Mouse (Mus musculus) forebrain, postnatal 0 days (tissue): ENCODE measurements at regions not wholly inside any gene's neighbourhood (a gene's known extent, or its start where the extent isn't known, plus 50 kb on each side); places are given as distances from the start of the nearest gene placed in this dataset.

Source experiments
- ATAC-seq: fragments of 200-750 bp; cut with Nextera tagmentation; 2 replicates; pipeline ENCODE4 v1.8.0; 2017; ENCODE audit warnings: mild to moderate bottlenecking, moderate library complexity
- DNase-seq: peaks from one replicate; pipeline ENCODE4 v3.0.0-alpha.2; 2015
- H3K27ac ChIP-seq: fragments of 300-500 bp; sonication (generic); 2 replicates; pipeline ENCODE4 v1.5.1; 2014; ENCODE audit warnings: low read depth, mild to moderate bottlenecking, antibody characterized with exemption, low read length, moderate library complexity, mixed read lengths
- H3K27me3 ChIP-seq: fragments of 300-500 bp; sonication (generic); 2 replicates; pipeline ENCODE4 v1.6.1; 2014; ENCODE audit warnings: mild to moderate bottlenecking, low read length, mixed read lengths; ENCODE audit not compliant: insufficient read depth
- H3K36me3 ChIP-seq: fragments of 300-500 bp; sonication (generic); 2 replicates; pipeline ENCODE4 v1.6.1; 2014; ENCODE audit warnings: mild to moderate bottlenecking, moderate library complexity; ENCODE audit not compliant: insufficient read depth
- H3K4me1 ChIP-seq: fragments of 300-500 bp; sonication (generic); 2 replicates; pipeline ENCODE4 v1.6.1; 2014; ENCODE audit warnings: antibody characterized with exemption; ENCODE audit not compliant: insufficient read depth
- H3K4me2 ChIP-seq: fragments of 300-500 bp; sonication (generic); 2 replicates; pipeline ENCODE4 v1.6.1; 2014; ENCODE audit warnings: low read depth, mild to moderate bottlenecking, moderate library complexity
- H3K4me3 ChIP-seq: fragments of 300-500 bp; sonication (generic); 2 replicates; pipeline ENCODE4 v1.5.1; 2014; ENCODE audit warnings: low read depth, low read length, mixed read lengths
- H3K9ac ChIP-seq: fragments of 300-500 bp; sonication (generic); 2 replicates; pipeline ENCODE4 v1.6.1; 2014; ENCODE audit warnings: mild to moderate bottlenecking
- H3K9me3 ChIP-seq: fragments of 300-500 bp; sonication (generic); 2 replicates; pipeline ENCODE4 v1.6.1; 2016; ENCODE audit warnings: low read length
- CTCF ChIP-seq: sonication (generic); IDR thresholded peaks from 2 replicates; pipeline ENCODE4 v1.5.1; 2016; ENCODE audit warnings: antibody characterized with exemption, control low read depth, low read depth
- WGBS: fragments of 180-500 bp; shearing (Covaris S2); extraction: QIAGEN DNeasy Blood & Tissue Kit; methylation state at CpG from one replicate; pipeline ENCODE4 v1.1.7; 2014; 5-methylcytosine and 5-hydroxymethylcytosine counted together

GRCm38 (mm10) chr9:101438564-101439180 is 187.1 kb upstream of the Ppp2r3a start:
- Histone ChIP-seq H3K4me3 (no peak overlapping the region), H3K27me3 (no peaks in the 10 kb centered on the region), H3K27ac (no peak overlapping the region), H3K4me2 (no peak overlapping the region), H3K4me1 (no peaks in the 10 kb centered on the region), H3K9me3 (no peaks in the 10 kb centered on the region), H3K9ac (no peak overlapping the region), H3K36me3 (no peaks in the 10 kb centered on the region)
- 90% methylated on average over 12 of the region's 12 CpGs for WGBS
- TF ChIP-seq CTCF: no peak
- DNase-seq (no peak), ATAC-seq (no peak)

DNA sequence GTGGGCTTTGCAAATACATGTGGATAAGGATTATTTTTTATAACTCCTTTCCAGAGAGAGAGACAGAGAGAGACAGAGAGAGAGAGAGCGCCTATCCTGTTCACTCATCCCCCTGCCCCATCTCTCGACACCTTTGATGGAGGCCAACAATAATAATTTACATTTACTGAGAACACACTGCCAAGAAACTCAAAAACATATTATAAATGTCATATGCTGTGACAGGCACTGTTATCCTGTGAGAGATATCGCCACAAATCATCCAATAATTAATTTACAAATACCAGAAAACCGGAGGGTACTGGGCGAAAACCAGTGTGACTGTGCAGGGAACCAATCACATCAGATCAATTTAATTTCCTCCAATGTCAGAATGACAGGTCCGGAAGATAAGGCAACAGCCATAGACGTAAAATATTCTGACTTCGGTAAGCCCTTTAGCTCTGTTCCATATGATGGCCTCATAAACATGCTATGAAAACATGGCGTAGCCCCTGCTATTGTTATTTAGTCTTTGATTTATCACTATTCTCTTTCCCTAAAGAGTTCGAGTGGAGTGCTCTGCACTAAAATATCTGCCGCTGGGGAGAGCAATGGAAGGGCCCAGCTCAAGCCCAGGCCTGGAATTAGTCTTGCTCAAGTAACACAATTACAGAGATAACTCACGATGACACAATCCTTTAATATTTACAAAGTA is 173.5 kb upstream of the Ppp2r3a start:
- Histone ChIP-seq H3K36me3 (no peaks in the 10 kb centered on the region), H3K27me3 (no peaks in the 10 kb centered on the region), H3K27ac (no peak overlapping the region), H3K4me3 (no peak overlapping the region), H3K9ac (no peak overlapping the region), H3K4me1 (no peaks in the 10 kb centered on the region), H3K4me2 (no peak overlapping the region), H3K9me3 (no peaks in the 10 kb centered on the region)
- no peak for ATAC-seq
- WGBS: 83% methylated on average over 12 of the region's 12 CpGs
- no peak for DNase-seq
- no peak for TF ChIP-seq CTCF

DNA sequence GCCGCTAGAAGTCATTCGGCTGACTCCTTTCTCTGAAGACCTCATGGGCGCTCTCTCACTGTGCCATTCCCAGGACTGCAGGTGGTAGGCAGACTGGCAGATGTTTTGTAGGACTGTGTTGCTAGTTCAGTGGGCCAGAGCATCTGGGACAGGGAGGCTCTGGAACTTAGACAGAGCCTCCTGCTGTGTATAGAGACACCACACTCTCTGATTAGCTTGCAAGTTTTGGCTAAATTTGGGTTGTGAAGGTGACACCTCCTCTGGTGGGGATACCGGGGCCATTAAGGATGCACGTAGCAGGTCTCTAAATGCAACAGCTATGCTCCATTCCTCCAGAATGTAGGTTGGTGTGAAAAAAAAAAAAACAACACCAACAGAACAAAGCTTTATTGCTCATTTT is 171.4 kb upstream of the Ppp2r3a start:
- Histone ChIP-seq H3K9me3 (no peaks in the 10 kb centered on the region), H3K27me3 (no peaks in the 10 kb centered on the region), H3K4me1 (no peaks in the 10 kb centered on the region), H3K9ac (no peak overlapping the region), H3K36me3 (no peaks in the 10 kb centered on the region), H3K4me2 (no peak overlapping the region), H3K4me3 (no peak overlapping the region), H3K27ac (no peak overlapping the region)
- DNase-seq (no peak), ATAC-seq (no peak)
- WGBS: 78% methylated on average over 5 of the region's 5 CpGs
- no peak for TF ChIP-seq CTCF

DNA sequence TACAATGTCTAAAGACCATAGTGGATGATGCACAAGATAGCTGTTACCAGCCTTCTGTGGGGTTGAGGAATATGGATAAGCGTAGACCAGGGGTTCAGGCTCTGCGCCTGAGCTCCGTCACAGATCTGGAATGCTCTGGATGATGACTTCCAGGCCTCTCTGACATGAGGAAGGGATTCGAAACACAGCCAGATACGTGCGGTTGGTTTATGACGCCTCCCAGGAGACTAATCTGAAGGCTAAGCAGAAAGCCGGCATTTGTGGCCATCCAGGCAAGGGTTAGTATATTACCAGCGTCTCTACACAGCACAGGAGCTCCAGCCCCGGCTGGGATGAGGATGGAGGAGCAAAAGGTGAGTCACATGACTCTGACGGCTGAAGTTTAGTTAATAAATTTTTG is 170.4 kb upstream of the Ppp2r3a start:
- DNase-seq: no peak
- Histone ChIP-seq H3K4me1 (no peaks in the 10 kb centered on the region), H3K4me3 (no peak overlapping the region), H3K9me3 (no peaks in the 10 kb centered on the region), H3K9ac (no peak overlapping the region), H3K27ac (no peak overlapping the region), H3K36me3 (no peaks in the 10 kb centered on the region), H3K27me3 (no peaks in the 10 kb centered on the region), H3K4me2 (no peak overlapping the region)
- WGBS: 91% methylated on average over 11 of the region's 11 CpGs
- TF ChIP-seq CTCF: no peak
- ATAC-seq: no peak

- Histone ChIP-seq H3K4me1 (no peaks in the 10 kb centered on the region), H3K36me3 (no peaks in the 10 kb centered on the region), H3K4me2 (no peak overlapping the region), H3K27ac (no peak overlapping the region), H3K27me3 (no peaks in the 10 kb centered on the region), H3K9ac (no peak overlapping the region), H3K9me3 (no peaks in the 10 kb centered on the region), H3K4me3 (no peak overlapping the region)
- WGBS: 94% methylated on average over 7 of the region's 7 CpGs
- DNase-seq: no peak
- no peak for TF ChIP-seq CTCF
- ATAC-seq: no peak
Observed at GRCm38 (mm10) chr9:101421136-101421535, 169.5 kb upstream of the Ppp2r3a start.

GRCm38 (mm10) chr9:101420181-101420580 is 168.6 kb upstream of the Ppp2r3a start:
- ATAC-seq (no peak), DNase-seq (no peak)
- TF ChIP-seq CTCF: no peak
- H3K27ac ChIP-seq: no peak overlapping the region
- no peak overlapping the region for H3K4me2 ChIP-seq
- no peaks in the 10 kb centered on the region for H3K36me3 ChIP-seq
- no peak overlapping the region for H3K9ac ChIP-seq
- H3K4me3 ChIP-seq: no peak overlapping the region
- no peaks in the 10 kb centered on the region for H3K9me3 ChIP-seq
- H3K27me3 ChIP-seq: no peaks in the 10 kb centered on the region
- WGBS: 92% methylated on average over 4 of the region's 4 CpGs
- no peaks in the 10 kb centered on the region for H3K4me1 ChIP-seq

DNA sequence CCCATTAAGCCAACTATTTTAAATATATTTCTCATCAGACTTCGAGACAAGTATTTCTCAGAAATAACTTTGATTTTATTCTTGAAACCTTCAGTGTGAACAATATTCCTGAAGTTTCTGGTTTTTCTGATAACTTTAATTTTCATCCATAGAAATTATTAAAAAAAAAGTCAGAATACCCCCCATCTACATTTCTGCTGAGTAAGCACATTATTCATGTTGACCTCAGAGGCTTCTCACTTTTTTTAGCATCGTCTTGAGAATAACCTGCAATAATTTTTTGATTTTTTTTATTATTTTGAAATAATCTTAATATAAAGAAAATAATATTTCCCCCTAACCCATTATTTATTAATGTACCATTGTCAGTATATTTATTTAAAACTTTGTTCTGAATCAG is 166.1 kb upstream of the Ppp2r3a start:
- H3K9ac ChIP-seq: no peak overlapping the region
- no peaks in the 10 kb centered on the region for H3K27me3 ChIP-seq
- H3K4me1 ChIP-seq: no peaks in the 10 kb centered on the region
- no peak overlapping the region for H3K4me2 ChIP-seq
- 91% methylated on average over 2 of the region's 2 CpGs for WGBS
- H3K4me3 ChIP-seq: no peak overlapping the region
- H3K9me3 ChIP-seq: no peaks in the 10 kb centered on the region
- H3K36me3 ChIP-seq: no peaks in the 10 kb centered on the region
- H3K27ac ChIP-seq: no peak overlapping the region
- no peak for TF ChIP-seq CTCF
- DNase-seq: no peak
- no peak for ATAC-seq
